Mouse (Mus musculus): ENCODE measurements around the gene Espn. TPM values are rescaled to one million over a fixed set of nuclear protein-coding genes. Genes with fewer than 3 reads are reported as not detected.

Espn gene
- polyA plus RNA-seq, 1 experiment: 87.1 TPM

DNA sequence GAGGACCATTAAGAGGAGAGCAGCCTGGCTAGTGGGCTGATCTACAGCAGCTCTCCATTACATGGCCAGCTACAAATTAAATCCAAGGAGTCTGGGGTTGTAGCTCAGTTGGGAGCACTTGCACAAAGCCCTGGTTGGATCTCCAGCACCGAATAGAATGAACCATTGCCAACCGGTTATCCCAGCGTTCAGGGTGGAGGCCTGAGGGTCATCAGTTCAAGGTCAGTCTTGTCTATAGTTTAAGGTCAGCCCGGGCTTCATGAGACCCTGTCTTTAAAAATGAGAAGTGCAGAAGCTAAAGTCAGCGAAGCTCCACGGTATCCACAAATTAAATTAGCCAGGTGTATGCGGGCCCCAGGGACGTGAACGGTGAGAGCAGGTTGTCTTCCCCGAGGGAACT, 18.1 kb upstream of the Espn start:
- Histone ChIP-seq H3K36me3 (ENCODE audit: control insufficient read depth, insufficient read depth, low read length) (no peaks in the 10 kb centered on the region), H3K27ac (ENCODE audit: control insufficient read depth, insufficient read depth, low read depth, low read length) (no peak overlapping the region), H3K4me1 (ENCODE audit: control insufficient read depth, insufficient read depth, low read length) (peaks cover 4% of the 10 kb centered on the region), H3K4me3 (ENCODE audit: control insufficient read depth, low read depth, low read length) (peak overlapping the region; percentile 78), H3K27me3 (ENCODE audit: control insufficient read depth, insufficient read depth, low read length) (no peaks in the 10 kb centered on the region)
- TF ChIP-seq POLR2A (IDR thresholded peaks at IDR 0.05; ENCODE audit: control insufficient read depth, low read depth, low read length) (no peak), CTCF (IDR thresholded peaks at IDR 0.05; ENCODE audit: control insufficient read depth, insufficient read depth, insufficient replicate concordance, low read depth, low read length) (no peak)

DNA sequence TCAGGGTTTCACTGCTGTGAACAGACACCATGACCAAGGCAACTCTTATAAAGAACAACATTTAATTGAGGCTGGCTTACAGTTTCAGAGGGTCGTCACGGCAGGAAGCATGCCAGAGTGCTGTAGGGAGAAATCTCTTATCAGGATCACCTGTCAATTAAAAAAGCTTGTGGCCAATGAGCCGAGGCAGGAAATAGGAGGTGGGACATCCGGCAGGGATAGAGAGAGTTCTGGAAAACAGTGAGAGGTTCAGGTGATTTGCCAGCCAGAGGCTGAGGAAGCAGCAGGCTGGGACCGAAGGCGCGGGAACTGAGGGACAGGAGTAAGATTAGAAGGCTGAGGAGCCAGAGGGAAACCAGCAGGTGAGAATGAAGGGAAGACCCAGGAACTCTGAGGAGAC, 16.9 kb upstream of the Espn start:
- Histone ChIP-seq H3K27me3 (ENCODE audit: control insufficient read depth, insufficient read depth, low read length) (no peaks in the 10 kb centered on the region), H3K27ac (ENCODE audit: control insufficient read depth, insufficient read depth, low read depth, low read length) (no peak overlapping the region), H3K4me3 (ENCODE audit: control insufficient read depth, low read depth, low read length) (peak overlapping the region; percentile 78), H3K4me1 (ENCODE audit: control insufficient read depth, insufficient read depth, low read length) (peaks cover 4% of the 10 kb centered on the region), H3K36me3 (ENCODE audit: control insufficient read depth, insufficient read depth, low read length) (no peaks in the 10 kb centered on the region)
- no peak for TF ChIP-seq CTCF (IDR thresholded peaks at IDR 0.05; ENCODE audit: control insufficient read depth, insufficient read depth, insufficient replicate concordance, low read depth, low read length)
- no peak for TF ChIP-seq POLR2A (IDR thresholded peaks at IDR 0.05; ENCODE audit: control insufficient read depth, low read depth, low read length)

DNA sequence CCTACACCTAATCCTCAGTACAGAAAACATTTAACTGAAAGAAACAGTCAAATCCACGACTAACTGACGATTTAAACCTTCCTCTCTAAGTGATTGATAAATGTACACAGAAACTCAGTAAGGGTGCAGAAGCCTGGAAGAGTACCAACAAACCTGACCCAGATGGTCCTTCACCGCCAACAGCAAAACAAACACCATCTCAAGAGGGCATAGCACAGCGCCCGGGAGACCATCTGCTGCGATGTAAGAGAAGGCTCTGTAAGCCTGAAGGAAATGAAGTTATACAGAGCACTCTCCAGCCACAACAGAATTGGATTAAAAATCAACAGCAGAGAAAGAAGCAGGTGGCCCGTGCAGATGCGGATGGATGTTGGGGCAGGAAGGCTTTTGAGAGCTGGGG, 15.9 kb upstream of the Espn start:
- no peak for TF ChIP-seq POLR2A (IDR thresholded peaks at IDR 0.05; ENCODE audit: control insufficient read depth, low read depth, low read length)
- Histone ChIP-seq H3K4me3 (ENCODE audit: control insufficient read depth, low read depth, low read length) (peak overlapping the region; percentile 61), H3K4me1 (ENCODE audit: control insufficient read depth, insufficient read depth, low read length) (peaks cover 4% of the 10 kb centered on the region), H3K27ac (ENCODE audit: control insufficient read depth, insufficient read depth, low read depth, low read length) (no peak overlapping the region), H3K27me3 (ENCODE audit: control insufficient read depth, insufficient read depth, low read length) (no peaks in the 10 kb centered on the region), H3K36me3 (ENCODE audit: control insufficient read depth, insufficient read depth, low read length) (no peaks in the 10 kb centered on the region)

DNA sequence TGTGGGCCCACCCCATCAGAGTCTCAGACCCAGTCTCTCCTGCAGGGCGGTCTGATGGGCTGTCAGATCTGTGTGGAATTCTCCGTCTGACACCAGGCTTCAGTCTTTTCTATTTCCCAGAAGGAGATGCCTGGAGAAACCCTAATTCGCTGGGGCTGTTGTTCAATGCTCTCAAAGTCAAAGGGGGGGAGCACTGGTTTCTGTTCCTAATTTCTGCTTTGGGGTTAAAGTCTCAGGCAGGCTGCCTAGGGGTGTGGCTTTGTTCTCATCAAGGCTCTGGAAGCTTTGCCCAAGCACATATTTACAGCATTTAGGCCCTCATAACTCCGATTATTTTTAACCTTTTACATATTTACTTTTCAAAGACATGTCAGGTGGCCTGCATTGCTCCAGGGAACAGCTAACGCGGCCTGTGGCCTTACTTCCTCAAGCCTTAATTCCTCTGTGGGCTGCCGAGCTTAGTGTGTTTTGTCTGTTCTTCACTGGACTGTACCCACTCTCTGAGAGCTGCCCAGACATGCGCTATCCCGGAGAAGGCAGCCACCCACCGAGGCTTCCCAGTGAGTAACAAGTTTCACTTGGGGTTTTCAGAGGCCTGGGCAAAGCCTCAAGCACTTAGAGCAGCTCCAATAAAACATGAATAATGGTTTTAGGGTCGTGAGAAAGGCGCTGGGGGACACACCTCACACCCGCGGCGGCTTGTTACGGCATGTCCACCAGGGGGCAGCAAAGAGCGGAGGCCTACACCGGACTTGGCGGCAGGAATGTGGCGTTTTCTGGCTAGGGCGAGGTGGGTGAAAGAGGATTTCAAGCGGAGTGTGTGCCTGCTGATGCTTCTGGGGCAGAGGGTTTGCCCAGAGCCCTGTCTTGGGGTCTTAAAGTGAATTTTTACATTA, 13.1 kb upstream of the Espn start:
- Histone ChIP-seq H3K4me1 (ENCODE audit: control insufficient read depth, insufficient read depth, low read length) (no peaks in the 10 kb centered on the region; the same call in none of the 2 replicates), H3K27me3 (ENCODE audit: control insufficient read depth, insufficient read depth, low read length) (no peaks in the 10 kb centered on the region), H3K36me3 (ENCODE audit: control insufficient read depth, insufficient read depth, low read length) (no peaks in the 10 kb centered on the region), H3K27ac (ENCODE audit: control insufficient read depth, insufficient read depth, low read depth, low read length) (no peak overlapping the region), H3K4me3 (ENCODE audit: control insufficient read depth, low read depth, low read length) (peak overlapping the region; percentile 49)
- TF ChIP-seq POLR2A (IDR thresholded peaks at IDR 0.05; ENCODE audit: control insufficient read depth, low read depth, low read length) (no peak), CTCF (IDR thresholded peaks at IDR 0.05; ENCODE audit: control insufficient read depth, insufficient read depth, insufficient replicate concordance, low read depth, low read length) (peak; percentile 96)

DNA sequence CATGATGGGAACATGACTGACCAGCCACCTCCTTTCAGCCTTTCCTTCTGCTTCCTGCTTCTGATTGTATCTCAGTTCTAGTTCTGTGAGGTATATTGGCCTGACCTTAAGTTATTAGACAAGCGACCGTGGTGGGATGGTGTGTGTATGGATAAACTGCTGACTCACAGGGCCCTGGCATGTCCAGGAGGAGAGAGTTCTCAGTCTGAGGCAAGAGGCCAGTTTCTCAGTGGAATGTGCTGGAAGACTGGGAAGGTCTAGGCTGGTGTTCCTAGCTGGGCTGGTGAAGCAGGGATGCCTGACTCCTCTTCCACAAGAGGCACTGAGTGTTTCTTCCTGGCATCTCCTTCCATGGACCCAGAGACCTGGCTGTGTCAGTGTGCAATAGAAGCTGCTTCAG, 10.6 kb upstream of the Espn start:
- no peak overlapping the region for H3K4me3 ChIP-seq (ENCODE audit: control insufficient read depth, low read depth, low read length)
- TF ChIP-seq CTCF (IDR thresholded peaks at IDR 0.05; ENCODE audit: control insufficient read depth, insufficient read depth, insufficient replicate concordance, low read depth, low read length) (no peak), POLR2A (IDR thresholded peaks at IDR 0.05; ENCODE audit: control insufficient read depth, low read depth, low read length) (no peak)
- no peaks in the 10 kb centered on the region for H3K36me3 ChIP-seq (ENCODE audit: control insufficient read depth, insufficient read depth, low read length)
- H3K27ac ChIP-seq (ENCODE audit: control insufficient read depth, insufficient read depth, low read depth, low read length): no peak overlapping the region
- H3K27me3 ChIP-seq (ENCODE audit: control insufficient read depth, insufficient read depth, low read length): no peaks in the 10 kb centered on the region
- peaks cover 11% of the 10 kb centered on the region for H3K4me1 ChIP-seq (ENCODE audit: control insufficient read depth, insufficient read depth, low read length)

DNA sequence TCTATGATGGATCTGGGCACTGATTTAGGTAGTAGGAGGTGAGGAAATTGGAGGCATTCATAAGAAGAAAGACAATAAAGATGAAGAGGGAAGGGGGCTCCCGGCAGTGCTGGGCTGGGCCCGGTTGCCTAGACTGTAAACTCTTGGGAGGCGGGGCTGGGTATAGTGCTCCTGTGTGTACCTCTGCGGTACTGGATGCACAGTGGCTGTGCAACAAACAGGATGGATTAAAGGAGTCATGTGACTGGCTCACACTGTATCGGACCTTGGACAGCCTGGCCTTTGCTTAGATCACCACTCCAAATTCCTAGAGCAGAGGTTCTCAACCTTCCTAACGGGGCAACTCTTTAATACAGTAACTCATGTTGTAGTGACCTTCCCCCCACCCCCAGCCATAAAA, 9.4 kb upstream of the Espn start:
- Histone ChIP-seq H3K36me3 (ENCODE audit: control insufficient read depth, insufficient read depth, low read length) (no peaks in the 10 kb centered on the region), H3K4me1 (ENCODE audit: control insufficient read depth, insufficient read depth, low read length) (peaks cover 13% of the 10 kb centered on the region), H3K27ac (ENCODE audit: control insufficient read depth, insufficient read depth, low read depth, low read length) (no peak overlapping the region), H3K27me3 (ENCODE audit: control insufficient read depth, insufficient read depth, low read length) (no peaks in the 10 kb centered on the region), H3K4me3 (ENCODE audit: control insufficient read depth, low read depth, low read length) (no peak overlapping the region)
- TF ChIP-seq POLR2A (IDR thresholded peaks at IDR 0.05; ENCODE audit: control insufficient read depth, low read depth, low read length) (no peak), CTCF (IDR thresholded peaks at IDR 0.05; ENCODE audit: control insufficient read depth, insufficient read depth, insufficient replicate concordance, low read depth, low read length) (no peak)

DNA sequence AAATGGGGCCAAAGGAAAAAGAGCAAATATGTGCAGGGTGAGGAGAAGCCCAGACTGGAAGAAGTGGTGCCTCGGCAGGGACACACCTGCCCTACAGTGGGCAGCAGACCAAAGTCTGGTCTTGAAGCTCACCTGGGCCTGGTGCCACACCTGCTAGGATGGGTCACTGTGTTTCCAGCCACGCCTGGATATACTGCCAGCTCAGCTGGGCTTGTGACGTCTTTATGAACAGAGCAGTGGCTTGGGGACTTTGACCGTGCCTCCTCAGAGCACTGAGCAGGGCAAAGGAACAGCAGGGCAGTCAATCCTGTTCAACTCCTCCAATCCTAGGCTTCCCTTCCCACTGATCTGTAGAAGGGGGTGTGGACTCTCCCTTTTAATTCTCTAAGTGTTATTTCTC, 8.6 kb upstream of the Espn start:
- Histone ChIP-seq H3K36me3 (ENCODE audit: control insufficient read depth, insufficient read depth, low read length) (no peaks in the 10 kb centered on the region), H3K27ac (ENCODE audit: control insufficient read depth, insufficient read depth, low read depth, low read length) (no peak overlapping the region), H3K4me1 (ENCODE audit: control insufficient read depth, insufficient read depth, low read length) (peaks cover 13% of the 10 kb centered on the region), H3K4me3 (ENCODE audit: control insufficient read depth, low read depth, low read length) (no peak overlapping the region), H3K27me3 (ENCODE audit: control insufficient read depth, insufficient read depth, low read length) (no peaks in the 10 kb centered on the region)
- TF ChIP-seq CTCF (IDR thresholded peaks at IDR 0.05; ENCODE audit: control insufficient read depth, insufficient read depth, insufficient replicate concordance, low read depth, low read length): no peak
- no peak for TF ChIP-seq POLR2A (IDR thresholded peaks at IDR 0.05; ENCODE audit: control insufficient read depth, low read depth, low read length)
